Mouse (Mus musculus): ENCODE results near the gene Atp2a2.

- no peak for TF ChIP-seq CTCF (IDR thresholded peaks at IDR 0.05; ENCODE audit: borderline replicate concordance, insufficient read depth, low read depth, low read length)
- TF ChIP-seq POLR2A (IDR thresholded peaks at IDR 0.05; ENCODE audit: borderline replicate concordance, insufficient read depth, low read length): no peak
Observed at GRCm38 (mm10) chr5:122509608-122510007, 7.6 kb upstream of the Atp2a2 start.
